10 mouse cellular contexts compared by ENCODE assay signal in the genomic region with DNA sequence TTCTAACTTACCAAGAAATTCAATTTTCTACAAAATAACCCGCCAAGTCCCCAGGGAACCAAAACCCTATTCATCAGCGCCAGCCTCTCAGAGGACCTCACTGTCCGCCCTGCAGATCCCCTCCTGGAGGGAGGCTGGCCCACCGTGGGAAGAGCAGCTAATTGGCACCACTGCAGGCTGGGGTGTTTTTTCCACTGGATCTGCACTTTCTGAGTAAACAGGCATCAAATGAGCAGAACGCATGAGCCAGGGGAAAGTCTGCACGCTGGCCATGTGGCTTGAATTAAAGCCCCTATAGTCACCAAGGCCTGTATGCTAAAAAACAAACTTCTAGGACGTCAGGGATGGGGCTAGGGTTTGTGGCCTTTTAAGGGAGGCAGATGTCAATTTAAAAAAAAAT.
DNase-seq lines count a peak whose midpoint lies in the region; ATAC-seq lines count a peak whose summit lies in the region.
"Had no signal": no experiment of that assay in that cellular context is flagged by ENCODE, and none has a peak within 500 bp of the region (broad histone marks: within the 10 kb centered on the region; RNA-seq: fewer than 3 reads in every experiment).

No protein-coding gene starts in this region.

- DNase-seq in embryonic facial prominence, embryonic 11.5 days (ENCODE audit: low spot score), result peak; percentile 80
- peak; percentile 54 for DNase-seq in forebrain, embryonic 14.5 days (ENCODE audit: low spot score)
- DNase-seq in limb, embryonic 11.5 days (ENCODE audit: low spot score), result peak; percentile 74
- DNase-seq in frontal cortex, postnatal 10 days (ENCODE audit: low spot score in 2 of 2), result no peak
- DNase-seq in urinary bladder, postnatal 10 days (ENCODE audit: low spot score), result no peak
- DNase-seq: kidney, adult 11 months had no signal

- peaks cover 12% of the 10 kb centered on the region for H3K4me1 ChIP-seq in embryonic facial prominence, embryonic 11.5 days (ENCODE audit: control insufficient read depth, insufficient read depth, low read length)
- H3K4me1 ChIP-seq in forebrain, embryonic 14.5 days (ENCODE audit: control insufficient read depth, insufficient read depth, low read length), result peaks cover 36% of the 10 kb centered on the region
- peaks cover 36% of the 10 kb centered on the region for H3K4me1 ChIP-seq in limb, embryonic 11.5 days (ENCODE audit: control insufficient read depth, insufficient read depth, low read length)
- H3K4me1 ChIP-seq in neural tube, embryonic 14.5 days (ENCODE audit: control insufficient read depth, insufficient read depth, low read length), result peaks cover 38% of the 10 kb centered on the region
- no peaks in the 10 kb centered on the region for H3K4me1 ChIP-seq in liver, embryonic 12.5 days
- H3K4me1 ChIP-seq: megakaryocyte, embryonic 14.5 days had no signal

- no peak overlapping the region for H3K4me2 ChIP-seq in embryonic facial prominence, embryonic 11.5 days (ENCODE audit: low read depth, low read length)
- H3K4me2 ChIP-seq in forebrain, embryonic 14.5 days (ENCODE audit: low read length), result no peak overlapping the region
- no peak overlapping the region for H3K4me2 ChIP-seq in limb, embryonic 11.5 days (ENCODE audit: low read depth, severe bottlenecking)
- H3K4me2 ChIP-seq in neural tube, embryonic 14.5 days (ENCODE audit: low read depth, low read length), result no peak overlapping the region
- H3K4me2 ChIP-seq in liver, embryonic 12.5 days, result no peak overlapping the region

- WGBS in embryonic facial prominence, embryonic 11.5 days, result 26% methylated on average over 7 of the region's 7 CpGs
- WGBS in forebrain, embryonic 14.5 days, result 15% methylated on average over 7 of the region's 7 CpGs
- 16% methylated on average over 7 of the region's 7 CpGs for WGBS in limb, embryonic 11.5 days
- 27% methylated on average over 7 of the region's 7 CpGs for WGBS in neural tube, embryonic 14.5 days
- WGBS in liver, embryonic 12.5 days (ENCODE audit: insufficient replicate concordance), result 53% methylated on average over 7 of the region's 7 CpGs

- no peaks in the 10 kb centered on the region for H3K9me3 ChIP-seq in embryonic facial prominence, embryonic 11.5 days (replicated peaks; ENCODE audit: control insufficient read depth, low read length)
- no peaks in the 10 kb centered on the region for H3K9me3 ChIP-seq in forebrain, embryonic 14.5 days (replicated peaks; ENCODE audit: control insufficient read depth, low read length)
- H3K9me3 ChIP-seq in limb, embryonic 11.5 days (ENCODE audit: control insufficient read depth, low read length), result no peaks in the 10 kb centered on the region
- no peaks in the 10 kb centered on the region for H3K9me3 ChIP-seq in neural tube, embryonic 14.5 days (ENCODE audit: control insufficient read depth, low read length)
- H3K9me3 ChIP-seq in liver, embryonic 12.5 days (replicated peaks), result no peaks in the 10 kb centered on the region
- H3K9me3 ChIP-seq: megakaryocyte, embryonic 14.5 days had no signal

- H3K36me3 ChIP-seq in embryonic facial prominence, embryonic 11.5 days (replicated peaks; ENCODE audit: control insufficient read depth, insufficient read depth, low read depth, low read length), result no peaks in the 10 kb centered on the region
- no peaks in the 10 kb centered on the region for H3K36me3 ChIP-seq in forebrain, embryonic 14.5 days (ENCODE audit: control insufficient read depth, insufficient read depth, low read length)
- no peaks in the 10 kb centered on the region for H3K36me3 ChIP-seq in limb, embryonic 11.5 days (ENCODE audit: control insufficient read depth, insufficient read depth, low read length)
- H3K36me3 ChIP-seq in neural tube, embryonic 14.5 days (ENCODE audit: control insufficient read depth, insufficient read depth, low read length), result no peaks in the 10 kb centered on the region
- H3K36me3 ChIP-seq in liver, embryonic 12.5 days, result no peaks in the 10 kb centered on the region

- H3K9ac ChIP-seq in embryonic facial prominence, embryonic 11.5 days (replicated peaks; ENCODE audit: low read length), result no peak overlapping the region
- H3K9ac ChIP-seq in forebrain, embryonic 14.5 days (ENCODE audit: low read length), result no peak overlapping the region
- H3K9ac ChIP-seq in limb, embryonic 11.5 days (ENCODE audit: low read length), result no peak overlapping the region
- no peak overlapping the region for H3K9ac ChIP-seq in neural tube, embryonic 14.5 days (replicated peaks; ENCODE audit: low read depth, low read length)
- no peak overlapping the region for H3K9ac ChIP-seq in liver, embryonic 12.5 days
- H3K9ac ChIP-seq: liver, embryonic 14.5 days had no signal

- H3K27ac ChIP-seq in embryonic facial prominence, embryonic 11.5 days (replicated peaks; ENCODE audit: low read depth, low read length), result 0 out of 2 replicates have a peak overlapping the region, but pooled peaks have one; percentile 47
- H3K27ac ChIP-seq in forebrain, embryonic 14.5 days (ENCODE audit: low read depth, low read length), result peak overlapping the region; percentile 2; the same call in 1 of the 2 replicates
- peak overlapping the region; percentile 72 for H3K27ac ChIP-seq in limb, embryonic 11.5 days (replicated peaks; ENCODE audit: low read depth, low read length)
- H3K27ac ChIP-seq in neural tube, embryonic 14.5 days (ENCODE audit: low read depth, low read length), result peak overlapping the region; percentile 94
- no peak overlapping the region for H3K27ac ChIP-seq in liver, embryonic 12.5 days
- H3K27ac ChIP-seq: liver, embryonic 14.5 days had no signal

- peak; percentile 42; the same call in 1 of the 2 replicates for ATAC-seq in embryonic facial prominence, embryonic 11.5 days (replicated peaks; ENCODE audit: insufficient number of reproducible peaks, low FRiP score, low TSS enrichment, low read depth)
- no peak; the same call in 1 of the 2 replicates for ATAC-seq in forebrain, embryonic 14.5 days
- no peak; the same call in 1 of the 2 replicates for ATAC-seq in limb, embryonic 11.5 days (ENCODE audit: insufficient number of reproducible peaks, low FRiP score, low TSS enrichment, low read depth)
- no peak for ATAC-seq in neural tube, embryonic 14.5 days (ENCODE audit: low read depth)
- ATAC-seq in liver, embryonic 12.5 days, result no peak

- no peak overlapping the region for H3K4me3 ChIP-seq in embryonic facial prominence, embryonic 11.5 days (ENCODE audit: low read depth, low read length)
- H3K4me3 ChIP-seq in forebrain, embryonic 14.5 days (ENCODE audit: low read depth, low read length), result no peak overlapping the region
- no peak overlapping the region for H3K4me3 ChIP-seq in limb, embryonic 11.5 days (ENCODE audit: low read depth, low read length)
- H3K4me3 ChIP-seq in neural tube, embryonic 14.5 days (ENCODE audit: low read depth, low read length), result no peak overlapping the region
- H3K4me3 ChIP-seq in liver, embryonic 12.5 days, result no peak overlapping the region

- no peaks in the 10 kb centered on the region for H3K27me3 ChIP-seq in embryonic facial prominence, embryonic 11.5 days (ENCODE audit: control insufficient read depth, insufficient read depth, low read length)
- H3K27me3 ChIP-seq in forebrain, embryonic 14.5 days (replicated peaks; ENCODE audit: control insufficient read depth, insufficient read depth, low read length), result no peaks in the 10 kb centered on the region
- no peaks in the 10 kb centered on the region for H3K27me3 ChIP-seq in limb, embryonic 11.5 days (ENCODE audit: control insufficient read depth, insufficient read depth, low read length)
- H3K27me3 ChIP-seq in neural tube, embryonic 14.5 days (ENCODE audit: control insufficient read depth, insufficient read depth, low read length), result no peaks in the 10 kb centered on the region
- H3K27me3 ChIP-seq in liver, embryonic 12.5 days (replicated peaks), result no peaks in the 10 kb centered on the region

Comparison
In these comparisons a context has a peak if more than half of its experiments do, and no peak if none do; other contexts are left out.
1. DNase-seq: peak in embryonic facial prominence, embryonic 11.5 days (single experiment), forebrain, embryonic 14.5 days (single experiment) and limb, embryonic 11.5 days (single experiment); none in frontal cortex, postnatal 10 days (0 of 2) and urinary bladder, postnatal 10 days (single experiment).